Mouse (Mus musculus): Measurements from ENCODE around the gene Igdcc4.

Igdcc4 gene

GRCm38 (mm10) chr9:65111698-65112097 lies 10.4 kb downstream of the Igdcc4 start:
- DNase-seq (ENCODE audit: low spot score): no peak

GRCm38 (mm10) chr9:65113694-65114093 lies 12.4 kb downstream of the Igdcc4 start:
- DNase-seq (ENCODE audit: low spot score): no peak

GRCm38 (mm10) chr9:65115891-65116290 lies 14.6 kb downstream of the Igdcc4 start:
- no peak for DNase-seq (ENCODE audit: low spot score)

- DNase-seq (ENCODE audit: low spot score): no peak
These were observed 16.2 kb downstream of the Igdcc4 start for GRCm38 (mm10) chr9:65117516-65117915.

GRCm38 (mm10) chr9:65120935-65121334 lies 19.6 kb downstream of the Igdcc4 start:
- DNase-seq (ENCODE audit: low spot score): peak; percentile 89

- peak; percentile 14 for DNase-seq (ENCODE audit: low spot score)
These were observed 21.3 kb downstream of the Igdcc4 start for GRCm38 (mm10) chr9:65122545-65122944.

- peak; percentile 89 for DNase-seq (ENCODE audit: low spot score)
These were observed 22.4 kb downstream of the Igdcc4 start for GRCm38 (mm10) chr9:65123552-65124168.

GRCm38 (mm10) chr9:65128123-65128815 lies 27.0 kb downstream of the Igdcc4 start:
- peak; percentile 81 for DNase-seq (ENCODE audit: low spot score)

- DNase-seq (ENCODE audit: low spot score): no peak
These were observed 30.4 kb downstream of the Igdcc4 start for GRCm38 (mm10) chr9:65131717-65132116.

- DNase-seq (ENCODE audit: low spot score): peak; percentile 91
These were observed 32.5 kb downstream of the Igdcc4 start for GRCm38 (mm10) chr9:65133739-65134138.

GRCm38 (mm10) chr9:65135126-65135525 lies 33.8 kb downstream of the Igdcc4 start:
- DNase-seq (ENCODE audit: low spot score): no peak

GRCm38 (mm10) chr9:65140491-65140890 lies 39.2 kb downstream of the Igdcc4 start:
- no peak for DNase-seq (ENCODE audit: low spot score)

GRCm38 (mm10) chr9:65140936-65141305 lies 39.6 kb downstream of the Igdcc4 start, which contains the start of gene Igdcc3:
Gene Igdcc3 (plus strand): TSS chr9:65141189.
- DNase-seq (ENCODE audit: low spot score): peak; percentile 82

- DNase-seq (ENCODE audit: low spot score): peak; percentile 70
These were observed 40.2 kb downstream of the Igdcc4 start for GRCm38 (mm10) chr9:65141306-65141975.

- DNase-seq (ENCODE audit: low spot score): peak; percentile 64
These were observed 40.7 kb downstream of the Igdcc4 start for GRCm38 (mm10) chr9:65141976-65142318.

- no peak for DNase-seq (ENCODE audit: low spot score)
These were observed 41.1 kb downstream of the Igdcc4 start for GRCm38 (mm10) chr9:65142399-65142798.

- no peak for DNase-seq (ENCODE audit: low spot score)
These were observed 44.7 kb downstream of the Igdcc4 start for GRCm38 (mm10) chr9:65146001-65146400.

- DNase-seq (ENCODE audit: low spot score): no peak
These were observed 47.2 kb downstream of the Igdcc4 start for GRCm38 (mm10) chr9:65148507-65148906.

- DNase-seq (ENCODE audit: low spot score): no peak
These were observed 51.5 kb downstream of the Igdcc4 start for GRCm38 (mm10) chr9:65152711-65153330.

- DNase-seq (ENCODE audit: low spot score): no peak
These were observed 52.0 kb downstream of the Igdcc4 start for GRCm38 (mm10) chr9:65153331-65153711.

- no peak for DNase-seq (ENCODE audit: low spot score)
These were observed 53.6 kb downstream of the Igdcc4 start for GRCm38 (mm10) chr9:65154692-65155455.

GRCm38 (mm10) chr9:65156604-65157003 lies 55.3 kb downstream of the Igdcc4 start:
- peak; percentile 53 for DNase-seq (ENCODE audit: low spot score)

Data from retina, embryonic 14.5 days (tissue).